Mouse (Mus musculus) midbrain, embryonic 12.5 days (tissue): Measurements from ENCODE around the gene Sbp. TPM values are rescaled to one million over a fixed set of nuclear protein-coding genes. Genes with fewer than 3 reads are reported as not detected.

Source experiments
- ATAC-seq: fragments of 200-750 bp; cut with Nextera tagmentation; 2 replicates; pipeline ENCODE4 v1.8.0; 2017; ENCODE audit warnings: low read depth, moderate TSS enrichment, moderate library complexity; ENCODE audit not compliant: low FRiP score
- H3K27ac ChIP-seq: fragments of 300-500 bp; sonication (generic); replicated peaks from 2 replicates; pipeline ENCODE4 v1.5.1; 2016; ENCODE audit warnings: mild to moderate bottlenecking
- H3K27me3 ChIP-seq: fragments of 300-500 bp; sonication (generic); 2 replicates; pipeline ENCODE4 v1.6.1; 2016; ENCODE audit warnings: mild to moderate bottlenecking
- H3K36me3 ChIP-seq: fragments of 300-500 bp; sonication (generic); 2 replicates; pipeline ENCODE4 v1.6.1; 2016
- H3K4me1 ChIP-seq: fragments of 300-500 bp; sonication (generic); 2 replicates; pipeline ENCODE4 v1.6.1; 2016
- H3K4me2 ChIP-seq: fragments of 300-500 bp; sonication (generic); replicated peaks from 2 replicates; pipeline ENCODE4 v1.6.1; 2016; ENCODE audit warnings: mild to moderate bottlenecking, moderate library complexity
- H3K4me3 ChIP-seq: fragments of 300-500 bp; sonication (generic); 2 replicates; pipeline ENCODE4 v1.5.1; 2016; ENCODE audit warnings: mild to moderate bottlenecking
- H3K9ac ChIP-seq: fragments of 300-500 bp; sonication (generic); replicated peaks from 2 replicates; pipeline ENCODE4 v1.6.1; 2016; ENCODE audit warnings: mild to moderate bottlenecking, moderate library complexity
- H3K9me3 ChIP-seq: fragments of 300-500 bp; sonication (generic); 2 replicates; pipeline ENCODE4 v1.6.1; 2016; ENCODE audit warnings: mild to moderate bottlenecking
- WGBS: fragments of 180-500 bp; shearing (Covaris S2); methylation state at CpG from one replicate; pipeline ENCODE4 v1.1.7; 2016; 5-methylcytosine and 5-hydroxymethylcytosine counted together
- polyA plus RNA-seq: library from polyadenylated mRNA; unstranded; fragments of >200 nt; fragmentation: Nextera tagmentation; extraction: Ambion mirVana; gene quantifications from 2 replicates; pipeline ENCODE4 v1.2.1, GENCODE M21; 2016

Sbp gene
- polyA plus RNA-seq, 1 experiment from 2014 or later = not detected

DNA sequence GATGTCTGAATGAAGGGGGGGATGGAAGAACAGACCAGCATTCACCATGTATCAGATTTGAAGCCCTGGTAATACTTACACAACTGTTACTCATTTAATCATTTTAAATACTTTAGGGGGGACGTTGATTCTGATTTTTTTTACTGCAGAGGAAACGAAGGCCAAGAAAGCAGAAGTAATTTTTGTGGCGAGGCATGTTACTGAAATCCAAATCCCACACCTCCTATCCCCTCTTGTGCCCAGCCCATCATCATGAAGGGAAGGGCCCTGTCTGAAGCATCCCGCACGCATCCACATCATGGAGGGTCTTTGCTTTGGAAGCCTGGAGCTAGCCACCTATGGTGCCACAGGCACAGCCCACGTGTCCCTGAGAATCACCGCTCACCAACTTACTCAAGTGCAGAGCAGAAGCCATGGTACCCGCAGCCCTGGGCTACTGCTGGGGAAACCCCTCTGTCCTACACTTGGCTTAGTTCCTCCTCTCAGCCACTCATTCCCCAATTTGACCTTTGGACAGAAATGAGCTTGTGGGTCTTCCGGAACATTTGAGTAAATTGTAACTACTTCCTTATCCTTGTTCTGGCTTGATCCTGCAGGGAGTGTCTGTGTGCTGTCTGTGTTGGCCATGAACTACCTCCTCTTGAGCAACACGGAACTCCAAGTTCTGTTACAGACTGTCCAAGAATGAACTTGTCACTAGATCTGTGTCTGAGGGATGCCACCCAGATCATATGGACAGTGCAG is 25.4 kb downstream of the Sbp start:
- Histone ChIP-seq H3K27me3 (no peaks in the 10 kb centered on the region), H3K9me3 (no peaks in the 10 kb centered on the region), H3K27ac (no peak overlapping the region), H3K4me1 (peaks cover 6% of the 10 kb centered on the region), H3K4me2 (no peak overlapping the region), H3K36me3 (no peaks in the 10 kb centered on the region), H3K4me3 (no peak overlapping the region), H3K9ac (no peak overlapping the region)
- ATAC-seq = no peak
- WGBS = 91% methylated on average over 10 of the region's 10 CpGs

GRCm38 (mm10) chr17:23968780-23969179 is 27.3 kb downstream of the Sbp start:
- Histone ChIP-seq H3K9me3 (no peaks in the 10 kb centered on the region), H3K27me3 (no peaks in the 10 kb centered on the region), H3K4me1 (peaks cover 6% of the 10 kb centered on the region), H3K36me3 (no peaks in the 10 kb centered on the region), H3K4me2 (no peak overlapping the region), H3K27ac (no peak overlapping the region), H3K4me3 (no peak overlapping the region), H3K9ac (no peak overlapping the region)
- ATAC-seq = no peak
- WGBS = 48% methylated on average over 2 of the region's 2 CpGs

GRCm38 (mm10) chr17:23969231-23969630 is 27.8 kb downstream of the Sbp start:
- Histone ChIP-seq H3K27ac (no peak overlapping the region), H3K9ac (no peak overlapping the region), H3K4me2 (no peak overlapping the region), H3K27me3 (no peaks in the 10 kb centered on the region), H3K36me3 (no peaks in the 10 kb centered on the region), H3K9me3 (no peaks in the 10 kb centered on the region), H3K4me1 (peaks cover 6% of the 10 kb centered on the region), H3K4me3 (no peak overlapping the region)
- ATAC-seq = 0 out of 2 replicates have a peak, but pooled peaks have one; percentile 52
- 0% methylated on average over 1 of the region's 1 CpGs for WGBS

DNA sequence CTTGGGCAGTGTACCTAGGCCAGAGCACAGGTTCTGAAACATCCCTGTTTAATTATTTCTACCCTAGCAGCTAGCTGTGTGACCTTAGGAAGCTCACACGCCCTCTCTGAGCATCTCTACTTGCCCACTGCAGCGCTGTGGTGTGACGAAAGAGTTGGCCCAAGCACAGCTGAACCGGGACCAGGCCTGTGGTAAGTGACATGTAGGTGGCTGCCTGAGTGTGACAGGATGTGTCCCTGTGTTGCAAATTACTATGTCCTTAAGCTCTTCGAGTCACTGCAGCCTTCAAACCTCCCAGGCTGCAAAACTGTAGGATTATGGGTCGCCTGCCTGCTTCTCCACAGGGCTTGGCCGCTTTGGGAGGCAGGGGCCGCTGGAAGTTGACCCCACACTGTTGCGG is 29.8 kb downstream of the Sbp start:
- H3K4me1 ChIP-seq = no peaks in the 10 kb centered on the region
- no peak overlapping the region for H3K9ac ChIP-seq

DNA sequence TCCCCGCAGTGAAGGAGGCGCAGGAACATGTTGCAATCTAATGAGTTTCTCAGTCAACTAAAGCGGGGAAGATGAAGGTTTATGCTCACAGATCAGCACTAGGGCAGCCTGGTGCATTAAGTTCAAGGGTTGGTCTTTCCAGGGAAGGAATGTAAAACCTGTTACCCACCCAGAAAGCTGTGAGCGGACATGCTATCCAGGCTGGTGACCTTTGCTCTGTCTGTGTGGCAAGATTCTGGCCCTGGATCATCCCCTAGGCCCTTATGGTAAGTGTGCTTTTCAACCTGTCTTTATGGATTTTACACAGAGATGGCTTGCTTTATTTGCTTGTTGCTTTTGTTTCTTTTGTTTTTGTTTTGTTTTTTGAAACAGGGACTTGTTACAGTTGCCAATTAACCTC is 35.2 kb downstream of the Sbp start:
- Histone ChIP-seq H3K27ac (no peak overlapping the region), H3K36me3 (no peaks in the 10 kb centered on the region), H3K4me3 (no peak overlapping the region), H3K4me2 (no peak overlapping the region), H3K4me1 (no peaks in the 10 kb centered on the region), H3K9ac (no peak overlapping the region), H3K27me3 (no peaks in the 10 kb centered on the region), H3K9me3 (no peaks in the 10 kb centered on the region)
- WGBS = 77% methylated on average over 4 of the region's 4 CpGs
- no peak for ATAC-seq

More for the DNA sequence above, 29.8 kb downstream of the Sbp start:
- ATAC-seq = no peak
- 86% methylated on average over 9 of the region's 9 CpGs for WGBS
- H3K27ac ChIP-seq = no peak overlapping the region
- no peaks in the 10 kb centered on the region for H3K36me3 ChIP-seq
- H3K4me3 ChIP-seq = no peak overlapping the region
- no peak overlapping the region for H3K4me2 ChIP-seq
- no peaks in the 10 kb centered on the region for H3K27me3 ChIP-seq
- no peaks in the 10 kb centered on the region for H3K9me3 ChIP-seq

GRCm38 (mm10) chr17:23979471-23979870 is 38.0 kb downstream of the Sbp start:
- H3K9me3 ChIP-seq = no peaks in the 10 kb centered on the region
- H3K36me3 ChIP-seq = no peaks in the 10 kb centered on the region
- H3K9ac ChIP-seq = no peak overlapping the region
- H3K4me2 ChIP-seq = no peak overlapping the region
- no peak overlapping the region for H3K27ac ChIP-seq
- no peaks in the 10 kb centered on the region for H3K27me3 ChIP-seq
- 70% methylated on average over 3 of the region's 3 CpGs for WGBS
- no peaks in the 10 kb centered on the region for H3K4me1 ChIP-seq
- H3K4me3 ChIP-seq = no peak overlapping the region
- no peak for ATAC-seq

GRCm38 (mm10) chr17:23980297-23980909 is 38.9 kb downstream of the Sbp start, which contains the start of gene Prss30:
Gene Prss30, minus strand, starts transcription at chr17:23980566.
- Histone ChIP-seq H3K4me1 (no peaks in the 10 kb centered on the region), H3K9ac (no peak within 1 kb of the TSS), H3K27ac (no peak within 1 kb of the TSS), H3K4me2 (no peak within 1 kb of the TSS), H3K27me3 (no peaks in the 10 kb centered on the region), H3K36me3 (no peaks in the 10 kb centered on the region), H3K4me3 (no peak within 1 kb of the TSS), H3K9me3 (no peaks in the 10 kb centered on the region)
- ATAC-seq = no peak
- WGBS = 83% methylated on average over 10 of the region's 10 CpGs

DNA sequence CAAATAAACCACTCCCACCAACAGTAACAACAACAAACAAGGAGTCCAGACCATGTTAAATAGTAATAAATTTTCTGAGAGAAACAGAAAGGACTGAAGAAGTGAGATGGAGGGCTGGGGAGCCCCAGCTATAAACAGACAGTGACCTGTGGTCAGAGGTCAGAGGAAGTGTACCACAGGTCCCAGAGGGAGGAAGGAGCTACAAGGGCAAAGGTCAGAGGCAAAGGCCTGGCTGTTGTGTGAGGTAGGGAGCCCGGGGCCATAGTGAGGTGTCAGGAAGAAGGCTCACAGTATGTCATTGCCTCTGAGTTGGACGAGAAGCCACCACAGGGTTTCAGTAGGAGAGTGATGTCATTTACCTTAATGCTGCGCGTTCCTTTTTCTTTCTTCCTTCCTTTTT is 41.4 kb downstream of the Sbp start:
- 66% methylated on average over 4 of the region's 4 CpGs for WGBS
- H3K4me1 ChIP-seq = no peaks in the 10 kb centered on the region
- ATAC-seq = no peak
- no peaks in the 10 kb centered on the region for H3K9me3 ChIP-seq
- no peaks in the 10 kb centered on the region for H3K36me3 ChIP-seq
- H3K4me3 ChIP-seq = no peak overlapping the region
- no peak overlapping the region for H3K9ac ChIP-seq
- H3K27ac ChIP-seq = no peak overlapping the region
- no peaks in the 10 kb centered on the region for H3K27me3 ChIP-seq
- H3K4me2 ChIP-seq = no peak overlapping the region

DNA sequence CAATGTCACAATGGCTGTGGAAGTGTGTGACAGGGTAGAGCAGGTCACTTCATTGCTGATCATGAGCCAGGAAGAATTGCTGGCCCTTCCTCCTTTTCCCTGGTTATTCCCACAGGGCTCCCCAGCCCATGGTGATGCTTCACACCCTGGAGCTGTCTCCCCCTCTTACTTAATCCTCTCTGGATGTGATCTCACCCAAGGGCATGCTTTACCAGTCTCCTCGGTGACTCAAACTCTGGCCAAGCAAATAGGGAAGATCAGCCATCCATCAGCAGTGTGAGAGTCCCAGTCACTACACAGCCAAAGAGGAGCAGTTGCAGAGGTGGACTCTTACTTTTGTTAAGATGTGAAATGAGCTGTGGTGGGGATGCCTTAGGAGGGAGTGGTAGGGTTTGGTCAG is 43.5 kb downstream of the Sbp start:
- Histone ChIP-seq H3K27ac (no peak overlapping the region), H3K9ac (no peak overlapping the region), H3K4me1 (no peaks in the 10 kb centered on the region), H3K36me3 (no peaks in the 10 kb centered on the region), H3K9me3 (no peaks in the 10 kb centered on the region), H3K4me3 (no peak overlapping the region), H3K27me3 (no peaks in the 10 kb centered on the region), H3K4me2 (no peak overlapping the region)
- 63% methylated on average over 1 of the region's 1 CpGs for WGBS
- no peak for ATAC-seq

DNA sequence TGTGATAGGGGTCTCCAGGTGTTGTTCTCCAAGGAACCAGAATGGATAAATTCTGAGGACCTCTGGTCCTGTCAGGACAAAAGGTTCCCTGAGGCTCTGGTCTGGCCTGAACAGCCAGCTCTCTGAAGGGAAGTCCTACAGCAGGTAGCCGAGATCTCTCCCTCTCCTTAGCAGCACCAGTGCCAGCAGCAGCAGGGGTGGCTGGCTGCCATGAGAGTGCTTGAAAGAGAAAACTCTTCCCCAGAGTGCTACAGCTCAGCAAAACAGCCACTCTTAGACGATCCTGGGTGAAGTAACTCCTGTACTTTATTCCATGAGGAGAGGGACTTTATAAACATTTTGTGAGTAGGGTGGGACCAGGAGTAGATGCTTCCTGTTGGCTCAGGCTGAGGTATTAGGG is 48.3 kb downstream of the Sbp start:
- WGBS = 42% methylated on average over 2 of the region's 2 CpGs
- no peak overlapping the region for H3K4me3 ChIP-seq
- H3K9ac ChIP-seq = no peak overlapping the region
- no peak overlapping the region for H3K27ac ChIP-seq
- H3K36me3 ChIP-seq = no peaks in the 10 kb centered on the region
- no peaks in the 10 kb centered on the region for H3K9me3 ChIP-seq
- no peak overlapping the region for H3K4me2 ChIP-seq
- no peak for ATAC-seq
- H3K27me3 ChIP-seq = peaks cover 7% of the 10 kb centered on the region
- peaks cover 10% of the 10 kb centered on the region for H3K4me1 ChIP-seq

DNA sequence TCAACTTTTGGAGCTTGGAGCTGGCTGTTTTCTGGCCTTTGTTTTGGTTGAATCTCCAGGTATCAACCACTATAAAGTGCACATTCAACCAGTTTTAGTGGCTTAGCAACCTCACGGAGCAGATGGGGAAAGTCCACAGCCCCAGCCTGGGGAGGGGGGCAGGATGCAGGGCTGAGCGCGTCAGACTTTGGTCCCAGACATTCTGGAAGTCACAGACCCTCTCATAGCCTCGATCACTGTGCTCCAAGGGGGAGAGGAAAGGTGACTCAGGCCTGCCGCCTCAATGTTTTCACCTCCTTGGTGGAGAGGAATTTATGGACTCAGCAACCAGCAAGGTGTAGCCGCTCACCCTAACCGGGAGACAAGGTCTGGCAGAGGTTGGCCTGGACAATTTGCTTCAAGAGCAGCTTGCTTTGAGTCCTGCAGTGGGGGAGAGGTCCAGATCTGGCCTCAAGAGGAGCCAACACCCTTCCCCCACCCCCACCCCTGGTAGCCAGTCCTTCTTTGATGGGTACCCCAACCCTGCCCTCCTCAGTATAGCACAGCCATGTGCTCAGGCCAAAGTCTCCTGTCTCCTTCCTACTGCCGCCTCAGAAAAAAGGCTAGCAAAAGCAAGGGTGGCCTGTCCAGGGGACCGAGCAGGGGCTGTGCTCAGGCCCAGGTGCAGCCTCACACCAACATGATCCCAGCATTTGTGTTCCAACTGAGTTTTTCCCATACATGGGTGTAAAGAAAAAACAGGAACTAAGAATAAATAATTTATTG is 51.5 kb downstream of the Sbp start:
- 72% methylated on average over 9 of the region's 9 CpGs for WGBS
- 0 out of 2 replicates have a peak overlapping the region, but pooled peaks have one; percentile 25 for H3K9ac ChIP-seq
- H3K36me3 ChIP-seq = no peaks in the 10 kb centered on the region
- peak overlapping the region; percentile 27; the same call in 1 of the 2 replicates for H3K4me3 ChIP-seq
- H3K27ac ChIP-seq = no peak overlapping the region
- H3K4me2 ChIP-seq = peak overlapping the region; percentile 55
- H3K27me3 ChIP-seq = peaks cover 20% of the 10 kb centered on the region
- H3K9me3 ChIP-seq = no peaks in the 10 kb centered on the region
- peak; percentile 79 for ATAC-seq
- peaks cover 10% of the 10 kb centered on the region for H3K4me1 ChIP-seq
